In the genomic region with DNA sequence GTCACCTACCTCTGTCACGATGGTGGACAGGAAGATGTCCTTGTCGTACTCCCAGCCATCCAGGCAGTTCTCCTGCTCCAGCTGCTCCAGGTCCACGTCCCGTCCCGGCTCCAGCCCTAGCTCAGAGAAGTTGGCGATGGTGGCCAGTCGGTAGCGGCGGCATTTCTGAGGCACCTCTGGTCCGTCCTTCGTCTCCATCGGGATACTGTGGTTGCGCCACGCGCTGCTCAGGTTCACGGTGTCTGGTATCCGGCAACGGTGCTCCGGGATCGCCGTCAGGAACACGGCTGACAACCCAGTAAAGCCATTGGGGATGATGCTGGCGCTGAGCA, we compare ENCODE assay signal across 8 mouse cellular contexts. TPM values are rescaled to one million over a fixed set of nuclear protein-coding genes. Genes with fewer than 3 reads are reported as not detected.
A peak's percentile ranks its signal among the peaks of the same experiment; 100 is the strongest.
DNase-seq lines count a peak whose midpoint lies in the region; ATAC-seq and TF ChIP-seq lines count a peak whose summit lies in the region.
"Not testable (repeated sequence)": the region's sequence is repeated elsewhere in the genome, so short reads cannot be mapped to it uniquely, and the experiment has no call there.

No protein-coding gene starts in this region.

- H3K36me3 ChIP-seq in forebrain, embryonic 10.5 days (replicated peaks); heart, embryonic 12.5 days; intestine, embryonic 16.5 days (ENCODE audit: control insufficient read depth, insufficient read depth, low read length); liver, adult 2 months (ENCODE audit: control insufficient read depth, insufficient read depth, low read length); neural tube, embryonic 11.5 days (ENCODE audit: control insufficient read depth, insufficient read depth, low read length): not testable (repeated sequence)

- TF ChIP-seq POLR2A in bone marrow, adult 2 months (IDR thresholded peaks at IDR 0.05; ENCODE audit: borderline replicate concordance, control insufficient read depth, low read depth, low read length); liver, adult 2 months (IDR thresholded peaks at IDR 0.05; ENCODE audit: extremely low read depth, insufficient read depth, low read length): not testable (repeated sequence)

- not testable (repeated sequence) for H3K4me1 ChIP-seq in bone marrow, adult 2 months (ENCODE audit: control insufficient read depth, insufficient read depth, low read length); heart, embryonic 12.5 days (replicated peaks); liver, adult 2 months (ENCODE audit: control insufficient read depth, insufficient read depth, low read length); neural tube, embryonic 11.5 days (ENCODE audit: control insufficient read depth, insufficient read depth, low read length)
- H3K4me1 ChIP-seq in forebrain, embryonic 10.5 days, result peaks cover 15% of the 10 kb centered on the region
- peaks cover 13% of the 10 kb centered on the region for H3K4me1 ChIP-seq in intestine, embryonic 16.5 days (ENCODE audit: control insufficient read depth, insufficient read depth, low read length)

- not testable (repeated sequence) for H3K9me3 ChIP-seq in forebrain, embryonic 10.5 days; heart, embryonic 12.5 days (replicated peaks); intestine, embryonic 16.5 days (ENCODE audit: control insufficient read depth, low read length); neural tube, embryonic 11.5 days (ENCODE audit: control insufficient read depth, low read length)

- H3K9ac ChIP-seq in heart, embryonic 12.5 days, result peak overlapping the region; percentile 77
- H3K9ac ChIP-seq in intestine, embryonic 16.5 days (ENCODE audit: low read depth, low read length), result peak overlapping the region; percentile 82
- H3K9ac ChIP-seq in liver, adult 2 months (ENCODE audit: low read depth, low read length), result peak overlapping the region; percentile 46
- H3K9ac ChIP-seq in neural tube, embryonic 11.5 days (ENCODE audit: low read length), result peak overlapping the region; percentile 75

- TF ChIP-seq CTCF in bone marrow, adult 2 months (IDR thresholded peaks at IDR 0.05; ENCODE audit: control insufficient read depth, insufficient read depth, low read length); liver, adult 2 months (IDR thresholded peaks at IDR 0.05; ENCODE audit: low read depth, low read length): not testable (repeated sequence)

- peaks cover 17% of the 10 kb centered on the region for H3K27me3 ChIP-seq in forebrain, embryonic 10.5 days (ENCODE audit: poor library complexity, severe bottlenecking)
- not testable (repeated sequence) for H3K27me3 ChIP-seq in heart, embryonic 12.5 days (replicated peaks); intestine, embryonic 16.5 days (replicated peaks; ENCODE audit: control insufficient read depth, insufficient read depth, low read length); liver, adult 2 months (ENCODE audit: control insufficient read depth, insufficient read depth, low read length); neural tube, embryonic 11.5 days (ENCODE audit: control insufficient read depth, insufficient read depth, low read length)

- DNase-seq in forebrain, embryonic 10.5 days (ENCODE audit: extremely low spot score, low spot score); liver, adult 2 months (ENCODE audit: extremely low read depth, low read depth, low spot score); neural tube, embryonic 11.5 days (ENCODE audit: low spot score): not testable (repeated sequence)
- peak; percentile 42 for DNase-seq in urinary bladder, adult 2 months (ENCODE audit: low spot score)

- not testable (repeated sequence) for H3K27ac ChIP-seq in bone marrow, adult 2 months (ENCODE audit: control insufficient read depth, insufficient read depth, low read depth, low read length, poor library complexity); heart, embryonic 12.5 days (ENCODE audit: poor library complexity, severe bottlenecking); liver, adult 2 months (replicated peaks; ENCODE audit: insufficient read depth, low read depth, low read length); neural tube, embryonic 11.5 days (ENCODE audit: low read depth, low read length)
- peak overlapping the region; percentile 81 for H3K27ac ChIP-seq in forebrain, embryonic 10.5 days
- H3K27ac ChIP-seq in intestine, embryonic 16.5 days (ENCODE audit: low read length), result peak overlapping the region; percentile 82

- not testable (repeated sequence) for H3K79me2 ChIP-seq in liver, adult 2 months (ENCODE audit: control insufficient read depth, insufficient read depth, low read length)

- ATAC-seq in heart, embryonic 12.5 days (ENCODE audit: insufficient number of reproducible peaks, low FRiP score), result 0 out of 2 replicates have a peak, but pooled peaks have one; percentile 16
- ATAC-seq in intestine, embryonic 16.5 days, result peak; percentile 29
- peak; percentile 11 for ATAC-seq in megakaryocyte, adult 5-6 weeks (ENCODE audit: poor library complexity, severe bottlenecking)
- ATAC-seq in neural tube, embryonic 11.5 days (ENCODE audit: insufficient read depth, low FRiP score, low TSS enrichment), result 0 out of 2 replicates have a peak, but pooled peaks have one; percentile 20

- 1% methylated on average over 23 of the region's 23 CpGs for WGBS in bone marrow, adult 2 months
- WGBS in forebrain, embryonic 10.5 days, result 0% methylated on average over 23 of the region's 23 CpGs
- under 1% methylated on average over 23 of the region's 23 CpGs for WGBS in heart, embryonic 12.5 days
- 0% methylated on average over 23 of the region's 23 CpGs for WGBS in intestine, embryonic 16.5 days
- WGBS in liver, adult 2 months, result 3% methylated on average over 23 of the region's 23 CpGs
- under 1% methylated on average over 23 of the region's 23 CpGs for WGBS in neural tube, embryonic 11.5 days

- peak overlapping the region; percentile 76 for H3K4me3 ChIP-seq in bone marrow, adult 2 months (replicated peaks; ENCODE audit: control insufficient read depth, low read depth, low read length)
- H3K4me3 ChIP-seq in forebrain, embryonic 10.5 days, result peak overlapping the region; percentile 72
- peak overlapping the region; percentile 70 for H3K4me3 ChIP-seq in heart, embryonic 12.5 days
- H3K4me3 ChIP-seq in intestine, embryonic 16.5 days (ENCODE audit: low read length), result peak overlapping the region; percentile 75
- H3K4me3 ChIP-seq in liver, adult 2 months (ENCODE audit: insufficient read depth, low read depth, low read length), result peak overlapping the region; percentile 57
- H3K4me3 ChIP-seq in neural tube, embryonic 11.5 days (ENCODE audit: low read depth, low read length), result peak overlapping the region; percentile 56

- peak overlapping the region; percentile 98 for H3K4me2 ChIP-seq in heart, embryonic 12.5 days
- H3K4me2 ChIP-seq in intestine, embryonic 16.5 days (ENCODE audit: low read depth, low read length), result peak overlapping the region; percentile 95
- H3K4me2 ChIP-seq in neural tube, embryonic 11.5 days (ENCODE audit: low read depth), result peak overlapping the region; percentile 65

RNA-seq across cellular contexts. Expression of a gene that starts 0.7 kb away (rescaled TPM):
- 3.1 and 6.3 TPM in 2 replicates for polyA plus RNA-seq in bone marrow, adult 2 months (2011; ENCODE audit: insufficient read depth, insufficient read length, low replicate concordance, missing spikeins)
- polyA plus RNA-seq in forebrain, embryonic 10.5 days (2016; fragmentation: Nextera tagmentation; extraction: Ambion mirVana), result 2.0 and 3.0 TPM in 2 replicates
- polyA plus RNA-seq in heart, embryonic 12.5 days (2016; fragmentation: Nextera tagmentation; extraction: Ambion mirVana), result 2.6 and 3.2 TPM in 2 replicates
- 6.1 and 7.1 TPM in 2 replicates for polyA plus RNA-seq in intestine, embryonic 16.5 days (2015; fragmentation: Nextera tagmentation; extraction: Ambion mirVana)
- total RNA-seq in liver, adult 2 months (2014; rRNA removed), result 0.55 and 0.87 TPM in 2 replicates
- polyA plus RNA-seq in liver, adult 2 months (2012; rRNA removed), result 0.34 and 0.35 TPM in 2 replicates
- 1.3 and 1.5 TPM in 2 replicates for total RNA-seq in megakaryocyte, adult 5-6 weeks (2015)
- 0.44 and 0.77 TPM in 2 replicates for total RNA-seq in megakaryocyte, adult 5-6 weeks (2017)
- polyA plus RNA-seq in neural tube, embryonic 11.5 days (2014; fragmentation: Nextera tagmentation; extraction: Ambion mirVana), result 1.6 and 2.9 TPM in 2 replicates
- 18.8 and 20.5 TPM in 2 replicates for polyA plus RNA-seq in urinary bladder, adult 2 months (2012; rRNA removed)

RNA-seq across cellular contexts. Expression of a gene that starts 48.5 kb away (rescaled TPM):
- polyA plus RNA-seq in bone marrow, adult 2 months (2011; ENCODE audit: insufficient read depth, insufficient read length, low replicate concordance, missing spikeins), result 20.7 and 34.8 TPM in 2 replicates
- polyA plus RNA-seq in forebrain, embryonic 10.5 days (2016; fragmentation: Nextera tagmentation; extraction: Ambion mirVana), result 0.76 and 1.3 TPM in 2 replicates
- polyA plus RNA-seq in heart, embryonic 12.5 days (2016; fragmentation: Nextera tagmentation; extraction: Ambion mirVana), result 4.0 and 4.3 TPM in 2 replicates
- polyA plus RNA-seq in intestine, embryonic 16.5 days (2015; fragmentation: Nextera tagmentation; extraction: Ambion mirVana), result 0.87 and 1.4 TPM in 2 replicates
- total RNA-seq in liver, adult 2 months (2014; rRNA removed), result 2.0 and 3.8 TPM in 2 replicates
- 1.7 and 2.4 TPM in 2 replicates for polyA plus RNA-seq in liver, adult 2 months (2012; rRNA removed)
- total RNA-seq in megakaryocyte, adult 5-6 weeks (2015), result 6.8 and 11.0 TPM in 2 replicates
- 8.0 and 8.5 TPM in 2 replicates for total RNA-seq in megakaryocyte, adult 5-6 weeks (2017)
- polyA plus RNA-seq in neural tube, embryonic 11.5 days (2014; fragmentation: Nextera tagmentation; extraction: Ambion mirVana), result 0.72 and 1.2 TPM in 2 replicates
- 1.5 and 2.6 TPM in 2 replicates for polyA plus RNA-seq in urinary bladder, adult 2 months (2012; rRNA removed)
